Mouse (Mus musculus) left cerebral cortex, adult 9 months (tissue): ENCODE data around the gene BC049715.
A peak's percentile ranks its signal among the peaks of the same experiment; 100 is the strongest.
"Not testable (repeated sequence)": the region's sequence is repeated elsewhere in the genome, so short reads cannot be mapped to it uniquely, and the experiment has no call there.

ENCODE experiments used
- DNase-seq, 2 experiments: peaks; one replicate each; pipeline ENCODE4 v3.0.0; 2022; ENCODE audit warnings: low spot score in 2 of 2

Gene BC049715

GRCm38 (mm10) chr6:136827516-136827880 is at the start of gene BC049715:
Gene BC049715 (plus strand): TSS chr6:136827626.
- no peak for DNase-seq

- DNase-seq = no peak
Measured at GRCm38 (mm10) chr6:136781377-136781986, 45.9 kb upstream of the BC049715 start, which contains the start of gene Gucy2c. Gene Gucy2c (minus strand): TSS chr6:136781765.

GRCm38 (mm10) chr6:136782146-136782545 is 45.3 kb upstream of the BC049715 start:
- no peak for DNase-seq

- DNase-seq = peak in 1 of 2 experiments; percentile 32
Measured at GRCm38 (mm10) chr6:136782761-136783160, 44.7 kb upstream of the BC049715 start.

GRCm38 (mm10) chr6:136789391-136789971 is 37.9 kb upstream of the BC049715 start:
- DNase-seq = no peak

GRCm38 (mm10) chr6:136792884-136793758 is 34.3 kb upstream of the BC049715 start:
- no peak for DNase-seq

- DNase-seq = no peak
Measured at GRCm38 (mm10) chr6:136793831-136794525, 33.4 kb upstream of the BC049715 start.

- no peak for DNase-seq
Measured at GRCm38 (mm10) chr6:136795110-136795509, 32.3 kb upstream of the BC049715 start.

- DNase-seq = no peak
Measured at GRCm38 (mm10) chr6:136795850-136796249, 31.6 kb upstream of the BC049715 start.

GRCm38 (mm10) chr6:136797874-136798693 is 29.3 kb upstream of the BC049715 start:
- DNase-seq = not testable (repeated sequence)

GRCm38 (mm10) chr6:136800710-136801109 is 26.7 kb upstream of the BC049715 start:
- DNase-seq = peak in 1 of 2 experiments; percentile 0

- peak in 1 of 2 experiments; percentile 0 for DNase-seq
Measured at GRCm38 (mm10) chr6:136801274-136801673, 26.2 kb upstream of the BC049715 start.

GRCm38 (mm10) chr6:136803093-136803738 is 24.2 kb upstream of the BC049715 start:
- DNase-seq = no peak

GRCm38 (mm10) chr6:136803739-136804633 is 23.4 kb upstream of the BC049715 start, which contains the start of gene Hist4h4:
Gene Hist4h4 (minus strand): TSS chr6:136804415.
- DNase-seq = peak; percentile 84 to 98

GRCm38 (mm10) chr6:136804705-136805408 is 22.6 kb upstream of the BC049715 start:
- DNase-seq = no peak

GRCm38 (mm10) chr6:136805409-136805775 is 22.0 kb upstream of the BC049715 start:
- DNase-seq = no peak

- DNase-seq = no peak
Measured at GRCm38 (mm10) chr6:136806819-136807218, 20.6 kb upstream of the BC049715 start.

- DNase-seq = no peak
Measured at GRCm38 (mm10) chr6:136807395-136808013, 19.9 kb upstream of the BC049715 start.
